Mouse (Mus musculus) lung, postnatal 25 days (tissue): ENCODE measurements at regions not wholly inside any gene's neighbourhood (a gene's known extent, or its start where the extent isn't known, plus 50 kb on each side); places are given as distances from the start of the nearest gene placed in this dataset.

ENCODE experiments used
- DNase-seq: peaks from one replicate; pipeline ENCODE4 v3.0.0; 2022; ENCODE audit warnings: low spot score

DNA sequence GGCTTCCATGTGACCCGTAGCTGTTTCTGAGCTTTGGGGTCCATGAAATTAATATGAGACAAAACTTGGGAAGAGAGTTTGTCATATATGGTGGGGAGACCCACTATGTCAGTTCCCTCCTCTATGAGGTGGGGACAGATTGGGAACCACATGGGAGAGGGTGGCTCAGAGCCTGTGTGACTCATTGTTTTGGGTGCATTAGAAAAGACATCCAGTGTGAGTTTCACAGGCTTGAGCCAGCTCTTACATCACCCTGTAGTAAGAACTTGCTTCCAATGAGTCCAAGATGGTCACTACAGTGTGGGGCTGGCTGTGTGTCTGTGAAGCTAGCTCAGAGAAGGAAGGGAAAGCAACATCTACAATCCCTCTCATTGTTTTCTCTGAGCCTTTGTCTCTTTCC, 314.6 kb upstream of the Myt1l start:
- no peak for DNase-seq

GRCm38 (mm10) chr12:29222099-29222498, 306.1 kb upstream of the Myt1l start:
- DNase-seq: no peak

DNA sequence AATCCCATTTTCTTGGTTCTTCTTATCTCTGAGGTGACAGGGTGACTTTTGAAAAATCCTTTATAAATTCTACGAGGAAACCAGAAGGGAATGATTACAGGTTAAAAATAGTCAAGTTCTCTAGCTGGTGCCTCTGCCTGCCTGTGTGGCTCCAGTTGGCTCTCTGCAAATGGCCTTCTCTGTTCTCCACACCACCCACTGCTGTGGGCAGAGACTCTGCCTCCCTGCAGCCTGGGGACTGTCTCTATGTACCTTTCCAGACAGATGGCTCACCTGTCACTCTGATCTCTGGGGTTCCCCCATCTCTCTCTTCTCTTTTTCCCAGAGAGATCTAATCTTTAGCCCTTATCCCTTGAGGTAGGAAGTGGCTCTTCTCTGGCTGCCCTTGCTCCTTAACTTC, 302.2 kb upstream of the Myt1l start:
- DNase-seq: no peak

DNA sequence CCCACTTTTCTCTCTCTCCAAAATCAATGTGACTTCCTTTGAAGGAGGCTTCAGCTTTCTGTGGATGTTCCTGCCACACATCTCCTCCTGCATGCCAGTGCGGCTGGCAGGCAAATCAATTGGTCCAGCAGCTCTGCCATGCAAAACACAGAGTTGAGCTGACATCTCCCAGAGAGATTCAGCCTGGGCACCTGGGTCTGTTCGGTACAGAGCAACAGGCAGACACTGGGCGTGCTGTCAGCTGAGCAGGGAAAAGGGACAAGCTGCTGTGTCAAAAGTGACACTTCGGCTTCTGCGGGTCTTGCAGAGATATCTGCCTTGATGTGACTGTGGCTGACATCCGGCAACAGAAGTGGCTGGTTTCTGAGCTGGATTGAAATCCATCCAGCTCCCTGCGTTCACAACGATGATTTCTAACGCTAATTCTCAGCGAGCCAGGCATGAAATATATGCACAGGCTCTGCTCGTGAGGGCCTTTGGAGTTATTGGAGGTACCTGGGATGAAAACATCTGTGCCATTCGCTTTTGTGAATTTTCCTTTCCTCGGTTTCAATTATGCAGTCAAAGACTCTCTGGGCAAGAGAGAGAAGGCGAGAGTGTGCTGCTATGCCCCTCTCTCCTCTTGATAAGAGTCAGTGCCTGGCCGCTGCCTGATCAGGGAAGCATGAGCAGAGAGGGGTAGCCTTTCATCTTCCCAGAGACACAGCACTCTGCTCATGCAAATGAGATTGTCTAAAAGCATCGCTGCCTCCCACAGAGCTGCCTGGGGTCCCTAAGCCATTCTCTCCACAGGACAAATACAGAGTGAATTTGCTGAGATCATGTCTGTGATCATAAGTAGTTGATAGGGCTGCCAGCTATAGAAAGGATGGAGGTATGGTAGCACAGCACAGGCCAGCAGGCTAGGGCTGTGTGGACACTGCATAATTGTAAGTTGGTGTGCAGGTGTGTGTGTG, 295.4 kb upstream of the Myt1l start:
- no peak for DNase-seq

DNA sequence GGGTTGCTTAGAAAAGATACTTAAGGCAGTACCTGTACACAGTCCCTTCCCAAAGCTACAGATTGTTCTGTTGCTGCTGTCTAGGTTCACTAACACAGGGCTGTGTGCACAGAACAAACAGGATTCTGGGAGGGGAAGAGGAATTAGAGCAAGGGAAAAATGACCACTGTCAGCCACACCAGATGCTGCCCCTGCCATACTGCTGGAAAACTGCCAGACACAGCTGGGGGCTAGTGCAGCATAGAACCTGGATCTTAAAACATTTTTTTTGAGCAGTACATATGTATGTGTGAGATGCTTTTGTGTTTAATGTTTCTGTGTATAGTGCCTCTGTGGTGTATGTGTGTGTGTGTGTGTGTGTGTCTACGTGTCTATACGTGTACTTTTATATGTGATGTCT, 291.7 kb upstream of the Myt1l start:
- no peak for DNase-seq

GRCm38 (mm10) chr12:29237516-29237915, 290.7 kb upstream of the Myt1l start:
- no peak for DNase-seq

- no peak for DNase-seq
Measured at GRCm38 (mm10) chr12:29239482-29239881, 288.7 kb upstream of the Myt1l start.

GRCm38 (mm10) chr12:29239975-29240374, 288.2 kb upstream of the Myt1l start:
- no peak for DNase-seq

DNA sequence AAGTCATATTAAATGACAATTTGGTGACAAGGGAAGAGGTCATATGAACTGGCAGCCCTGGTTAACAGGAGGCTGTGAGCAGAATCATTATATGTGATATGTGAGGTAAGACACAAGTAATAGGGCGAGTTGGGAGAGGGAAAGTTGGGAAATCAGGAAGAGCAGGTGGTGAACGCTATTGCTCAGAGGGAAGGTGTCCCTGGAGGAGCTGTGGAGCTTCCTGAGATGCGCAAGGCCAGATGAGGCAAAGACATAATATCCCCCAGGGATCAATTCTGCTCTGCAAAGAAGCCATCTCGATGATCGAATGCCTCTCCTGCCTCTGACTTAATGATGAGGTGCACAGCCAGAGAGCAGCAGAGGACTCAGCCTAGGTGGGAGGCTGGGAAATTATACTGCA, 285.1 kb upstream of the Myt1l start:
- no peak for DNase-seq

- no peak for DNase-seq
Measured at GRCm38 (mm10) chr12:29246041-29246440, 282.1 kb upstream of the Myt1l start.

GRCm38 (mm10) chr12:29247356-29247755, 280.8 kb upstream of the Myt1l start:
- no peak for DNase-seq

DNA sequence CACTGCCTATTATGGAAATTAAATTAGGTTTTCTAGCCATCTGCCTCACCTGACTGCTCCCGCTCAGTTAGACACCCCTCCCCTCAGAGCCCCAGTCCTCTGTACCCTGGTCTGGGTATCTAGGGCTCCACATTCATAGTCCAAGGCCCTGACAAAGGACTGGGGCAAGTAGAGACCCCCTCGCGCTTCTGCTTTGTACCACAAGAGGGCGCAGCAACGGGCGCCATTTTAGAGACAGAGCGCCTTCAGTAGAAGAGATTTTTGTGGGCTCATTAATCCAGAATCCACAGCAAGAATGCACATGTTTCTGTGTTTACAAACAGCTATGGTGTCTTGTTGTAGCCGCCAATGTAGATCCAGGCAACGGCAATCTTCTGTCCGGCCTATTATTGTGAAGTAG, 279.7 kb upstream of the Myt1l start:
- no peak for DNase-seq

GRCm38 (mm10) chr12:29256103-29256502, 272.1 kb upstream of the Myt1l start:
- no peak for DNase-seq

DNA sequence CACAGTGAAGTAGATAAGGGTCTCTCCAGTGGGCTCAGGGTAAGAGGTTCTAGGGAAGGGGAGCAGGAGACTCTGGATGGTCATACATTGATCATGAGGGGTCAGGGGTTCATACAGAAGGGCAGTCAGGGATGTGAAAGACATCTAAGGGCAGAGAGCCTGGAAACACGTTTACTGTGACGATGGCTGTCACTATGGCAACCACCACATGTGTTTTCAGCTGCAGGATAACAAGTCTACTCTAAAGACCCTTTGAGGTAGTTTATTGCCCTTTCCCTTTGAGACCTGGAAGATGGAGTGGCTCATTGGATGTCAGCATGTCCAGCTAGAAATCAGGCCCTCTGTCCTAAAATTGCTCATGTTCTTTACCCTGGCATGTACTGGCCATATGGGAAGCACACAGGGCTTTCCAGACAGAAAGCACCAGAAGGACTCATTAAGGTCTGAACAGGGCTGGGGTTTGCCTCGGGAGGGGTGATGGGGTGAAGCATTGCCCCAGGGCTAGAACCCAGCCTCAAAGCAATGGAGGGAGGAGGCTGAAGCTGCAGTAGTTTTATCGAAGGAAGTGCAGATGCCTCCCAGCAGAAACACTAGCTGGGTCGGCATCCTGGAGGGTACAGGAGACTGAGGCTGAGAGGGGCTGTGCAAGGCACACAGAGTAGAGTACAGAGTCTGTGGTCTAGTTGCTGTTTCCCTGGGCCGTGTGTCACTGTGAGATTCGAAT, 271.0 kb upstream of the Myt1l start:
- no peak for DNase-seq

DNA sequence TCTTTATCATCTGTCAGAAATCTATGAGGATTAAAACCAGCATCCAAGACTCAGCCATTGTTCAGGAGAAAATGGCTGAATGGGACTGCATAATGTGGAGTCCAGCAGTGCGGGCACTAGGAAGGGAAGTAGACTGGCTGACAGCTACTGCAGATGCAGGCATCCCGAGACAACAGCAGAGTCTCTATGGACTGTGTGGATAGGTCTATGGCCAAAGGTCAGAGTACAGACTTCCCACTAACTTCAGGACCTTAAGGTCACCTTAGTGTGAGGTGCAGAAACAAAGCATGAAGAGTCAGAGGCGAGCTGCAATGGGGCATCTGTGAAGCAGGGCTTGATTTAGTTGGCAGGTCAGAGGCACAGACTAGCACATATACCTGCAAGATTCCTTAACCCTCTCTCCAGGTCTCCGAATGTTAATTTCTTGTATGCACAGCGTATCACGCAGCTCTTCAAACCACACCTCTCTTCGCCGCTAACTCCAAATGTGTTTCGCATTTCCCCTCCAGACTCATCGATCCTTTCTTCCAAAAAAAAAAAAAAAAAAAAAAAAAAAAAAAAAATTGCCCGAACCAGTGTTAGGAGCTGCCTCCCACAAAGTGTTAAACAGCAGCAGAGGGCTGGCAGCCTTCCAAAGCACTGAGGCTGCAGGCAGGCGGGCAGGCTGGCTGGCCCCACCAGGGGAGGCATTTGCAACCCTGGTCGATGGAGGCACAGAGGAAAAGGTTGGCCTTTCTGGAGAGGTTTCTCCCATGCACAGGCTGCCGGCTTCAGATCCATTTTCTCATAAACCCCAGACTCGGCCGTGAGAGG, 270.2 kb upstream of the Myt1l start:
- peak; percentile 4 for DNase-seq

DNA sequence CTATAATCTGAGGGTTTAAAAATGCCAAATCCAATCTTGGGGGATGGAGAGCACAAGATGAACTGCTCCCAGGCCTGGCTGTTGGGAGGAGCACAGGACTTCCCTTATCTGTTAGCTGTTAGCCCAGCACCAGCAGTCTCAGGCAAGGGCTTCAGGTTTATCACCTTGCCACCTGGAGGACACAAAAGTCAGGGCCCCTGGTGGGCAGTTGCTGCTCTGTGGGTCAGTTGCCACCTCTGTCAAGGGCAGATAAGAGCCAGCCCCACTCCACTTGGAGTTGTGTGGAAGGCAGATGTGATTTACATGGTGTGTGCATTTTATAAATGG, 269.7 kb upstream of the Myt1l start:
- no peak for DNase-seq

DNA sequence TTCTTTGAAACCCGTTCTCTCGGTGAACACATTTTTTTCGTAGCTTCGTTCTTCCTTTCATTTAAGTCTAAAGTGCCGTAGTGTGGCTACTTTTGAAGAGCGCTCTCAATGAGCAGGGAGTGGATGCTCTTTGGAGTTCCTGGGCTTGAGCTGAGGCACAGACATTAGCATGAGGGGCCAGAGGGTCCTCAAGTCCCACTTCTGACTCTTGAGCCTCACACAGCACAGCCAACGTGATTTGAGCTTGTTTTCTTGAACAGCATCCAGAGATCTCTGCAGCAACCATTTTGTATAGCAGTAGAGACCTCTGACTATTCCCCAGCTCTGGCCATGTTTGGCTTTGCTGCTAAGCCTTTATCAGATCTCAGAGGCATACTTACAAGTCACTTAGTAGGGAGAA, 269.2 kb upstream of the Myt1l start:
- DNase-seq: peak; percentile 6

- DNase-seq: no peak
Measured at GRCm38 (mm10) chr12:29274166-29274565, 254.0 kb upstream of the Myt1l start.

- no peak for DNase-seq
Measured at GRCm38 (mm10) chr12:29275676-29276075, 252.5 kb upstream of the Myt1l start.

DNA sequence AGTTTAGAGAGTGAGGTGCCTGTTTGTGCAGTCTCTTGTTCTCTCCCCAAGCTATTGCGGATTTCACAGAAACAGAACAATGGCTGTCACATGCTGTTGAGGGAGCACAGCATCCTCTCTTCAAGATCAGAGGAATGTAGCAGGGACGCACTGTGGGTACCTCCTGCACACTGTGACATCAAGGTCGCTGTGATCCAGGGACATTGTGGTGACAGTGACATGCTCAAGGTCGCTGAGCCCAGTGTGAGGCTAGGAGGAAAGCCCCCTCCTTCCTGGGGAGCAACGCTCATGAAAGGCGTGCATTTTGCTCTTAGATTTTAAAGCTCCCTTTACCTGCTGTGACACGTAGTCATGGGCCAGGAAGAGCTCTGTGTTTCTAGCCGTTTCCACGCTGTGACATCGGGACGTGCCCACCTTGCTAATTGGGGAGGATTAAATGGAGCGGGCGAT, 248.5 kb upstream of the Myt1l start:
- DNase-seq: no peak

GRCm38 (mm10) chr12:29280081-29280788, 247.9 kb upstream of the Myt1l start:
- DNase-seq: peak; percentile 72
